ENCODE assay signal across 25 mouse cellular contexts in the genomic region with DNA sequence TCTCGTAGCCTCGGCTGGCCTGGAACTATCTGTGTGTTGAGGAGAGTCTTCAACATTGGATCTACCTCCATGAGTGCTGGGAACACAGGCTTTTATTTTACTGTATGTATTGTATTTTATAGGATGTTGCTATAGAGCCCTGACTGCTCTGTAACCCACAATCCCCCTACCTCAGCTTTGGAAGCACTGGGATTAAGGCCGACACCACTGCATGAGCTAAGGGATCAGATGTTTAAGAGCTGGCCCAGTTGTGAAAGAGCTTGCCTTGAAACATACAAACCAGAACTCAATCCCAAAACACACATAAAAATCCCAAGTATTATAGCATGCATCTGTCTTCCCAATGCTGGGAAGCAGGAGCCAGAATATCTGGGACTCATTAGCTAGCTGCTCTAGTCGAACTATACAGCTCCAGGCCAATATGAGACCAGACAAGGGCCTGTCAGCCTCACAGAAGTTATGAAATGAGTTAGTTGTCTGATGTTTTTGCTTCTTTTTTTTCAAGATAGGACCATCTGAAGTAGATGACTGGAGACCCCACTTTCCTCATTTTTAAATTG. TPM values are rescaled to one million over a fixed set of nuclear protein-coding genes. Genes with fewer than 3 reads are reported as not detected.
"Had no signal": no experiment of that assay in that cellular context is flagged by ENCODE, and none has a peak within 500 bp of the region (broad histone marks: within the 10 kb centered on the region; RNA-seq: fewer than 3 reads in every experiment).

No protein-coding gene starts in this region.

- H3K9ac ChIP-seq: lung, embryonic 14.5 days; midbrain, embryonic 12.5 days; neural tube, embryonic 12.5 days; stomach, embryonic 15.5 days had no signal

- ATAC-seq: midbrain, embryonic 16.5 days had no signal

- H3K9me3 ChIP-seq: midbrain, embryonic 12.5 days; neural tube, embryonic 12.5 days; stomach, embryonic 15.5 days had no signal

- H3K4me3 ChIP-seq: megakaryocyte, embryonic 14.5 days; midbrain, embryonic 12.5 days; neural tube, embryonic 12.5 days; stomach, embryonic 15.5 days had no signal

- H3K4me2 ChIP-seq: lung, embryonic 14.5 days; midbrain, embryonic 12.5 days; neural tube, embryonic 12.5 days; stomach, embryonic 15.5 days had no signal

- H3K4me1 ChIP-seq: megakaryocyte, embryonic 14.5 days; midbrain, embryonic 12.5 days; neural tube, embryonic 12.5 days; stomach, embryonic 15.5 days had no signal

- DNase-seq: lung, adult 18-20 months; lung, embryonic 14.5 days; lung, postnatal 10 days; lung, postnatal 36 days; midbrain, embryonic 14.5 days; right cerebral cortex, postnatal 14 days; thymus, adult 2 months; thymus, postnatal 25 days; thymus, postnatal 4 days had no signal

- H3K27ac ChIP-seq: macrophage; midbrain, embryonic 12.5 days; neural tube, embryonic 12.5 days; stomach, embryonic 15.5 days; stomach, postnatal 0 days had no signal

- H3K27me3 ChIP-seq: megakaryocyte, embryonic 14.5 days; midbrain, embryonic 12.5 days; neural tube, embryonic 12.5 days; stomach, embryonic 15.5 days had no signal

- H3K36me3 ChIP-seq: midbrain, embryonic 12.5 days; neural tube, embryonic 12.5 days; stomach, embryonic 15.5 days had no signal

RNA-seq across cellular contexts. Expression of gene Trim75, which starts 11.3 kb away (rescaled TPM):
- total RNA-seq: megakaryocyte progenitor cell, adult 5-6 weeks; monocyte, adult 5-6 weeks; neutrophil, adult 5-6 weeks had no signal
- polyA plus RNA-seq: liver, embryonic 16.5 days; lung, embryonic 14.5 days; lung, embryonic 16.5 days; macrophage; midbrain, embryonic 12.5 days; spleen, adult 2 months; stomach, embryonic 15.5 days; stomach, postnatal 0 days; testis, adult 2 months; thymus, adult 2 months; urinary bladder, adult 2 months had no signal

RNA-seq across cellular contexts. Expression of gene Trim61, which starts 19.4 kb away (rescaled TPM):
- total RNA-seq: megakaryocyte progenitor cell, adult 5-6 weeks; monocyte, adult 5-6 weeks; neutrophil, adult 5-6 weeks had no signal
- polyA plus RNA-seq: liver, embryonic 16.5 days; lung, embryonic 14.5 days; lung, embryonic 16.5 days; macrophage; midbrain, embryonic 12.5 days; midbrain, embryonic 14.5 days; midbrain, embryonic 16.5 days; spleen, adult 2 months; stomach, embryonic 15.5 days; stomach, postnatal 0 days; testis, adult 2 months; thymus, adult 2 months; urinary bladder, adult 2 months had no signal

RNA-seq across cellular contexts. Expression of gene Trim60, which starts 19.5 kb away (rescaled TPM):
- total RNA-seq: megakaryocyte progenitor cell, adult 5-6 weeks; monocyte, adult 5-6 weeks; neutrophil, adult 5-6 weeks had no signal
- polyA plus RNA-seq: liver, embryonic 16.5 days; lung, embryonic 14.5 days; lung, embryonic 16.5 days; macrophage; midbrain, embryonic 12.5 days; midbrain, embryonic 14.5 days; midbrain, embryonic 16.5 days; neural tube, embryonic 12.5 days; neural tube, embryonic 14.5 days; spleen, adult 2 months; stomach, embryonic 15.5 days; stomach, postnatal 0 days; thymus, adult 2 months; urinary bladder, adult 2 months had no signal

RNA-seq across cellular contexts. Expression of gene Apela, which starts 38.2 kb away (rescaled TPM):
- total RNA-seq: megakaryocyte progenitor cell, adult 5-6 weeks; monocyte, adult 5-6 weeks; neutrophil, adult 5-6 weeks had no signal
- polyA plus RNA-seq: macrophage; spleen, adult 2 months; testis, adult 2 months had no signal
